ENCODE assay signal across 20 mouse cellular contexts in the genomic region with DNA sequence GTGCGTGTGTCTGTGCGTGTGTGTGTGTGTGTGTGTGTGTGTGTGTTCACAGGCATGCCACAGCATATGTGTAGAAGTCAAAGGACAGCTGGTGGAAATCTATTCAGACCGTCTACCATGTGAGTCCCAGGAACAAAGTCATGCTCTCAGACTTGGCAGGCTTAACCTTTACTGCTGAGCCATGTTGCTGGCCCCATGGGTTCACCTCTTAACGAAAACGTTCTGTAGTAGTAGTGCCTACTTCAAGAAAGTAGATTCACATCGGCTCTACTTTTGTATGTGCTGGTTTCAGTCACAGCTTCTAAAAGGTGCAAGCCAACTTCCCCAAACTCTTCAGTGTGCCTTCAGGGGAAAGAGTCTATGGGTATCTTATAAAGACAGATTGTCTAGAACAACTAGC.
"Had no signal": no experiment of that assay in that cellular context is flagged by ENCODE, and none has a peak within 500 bp of the region (broad histone marks: within the 10 kb centered on the region; RNA-seq: fewer than 3 reads in every experiment).

No protein-coding gene starts in this region.

- H3K4me2 ChIP-seq: limb, embryonic 15.5 days; liver, embryonic 15.5 days; lung, embryonic 14.5 days; neural tube, embryonic 15.5 days; stomach, embryonic 15.5 days had no signal

- DNase-seq: kidney, adult 11 months; kidney, adult 9 months; kidney, postnatal 36 days; layer of hippocampus, adult 9-11 months; layer of hippocampus, postnatal 36 days; lung, embryonic 14.5 days; lung, postnatal 10 days; lung, postnatal 4 days; midbrain, embryonic 14.5 days; right cerebral cortex, adult 18-20 months; right cerebral cortex, postnatal 4 days; thymus, adult 2 months; thymus, postnatal 25 days had no signal

- H3K27ac ChIP-seq: kidney, postnatal 0 days; limb, embryonic 15.5 days; liver, embryonic 15.5 days; midbrain, embryonic 10.5 days; neural tube, embryonic 15.5 days; stomach, embryonic 15.5 days had no signal

- H3K4me3 ChIP-seq: limb, embryonic 15.5 days; liver, embryonic 15.5 days; midbrain, embryonic 10.5 days; myocyte; neural tube, embryonic 15.5 days; stomach, embryonic 15.5 days had no signal

- H3K9me3 ChIP-seq: limb, embryonic 15.5 days; liver, embryonic 15.5 days; midbrain, embryonic 10.5 days; neural tube, embryonic 15.5 days; stomach, embryonic 15.5 days had no signal

- H3K27me3 ChIP-seq: limb, embryonic 15.5 days; liver, embryonic 15.5 days; neural tube, embryonic 15.5 days; stomach, embryonic 15.5 days had no signal

- H3K36me3 ChIP-seq: limb, embryonic 15.5 days; liver, embryonic 15.5 days; midbrain, embryonic 10.5 days; neural tube, embryonic 15.5 days; stomach, embryonic 15.5 days had no signal

- H3K9ac ChIP-seq: limb, embryonic 15.5 days; liver, embryonic 15.5 days; lung, embryonic 14.5 days; neural tube, embryonic 15.5 days; stomach, embryonic 15.5 days had no signal
